Comparison of ENCODE assay signal across 11 mouse cellular contexts in the genomic region with DNA sequence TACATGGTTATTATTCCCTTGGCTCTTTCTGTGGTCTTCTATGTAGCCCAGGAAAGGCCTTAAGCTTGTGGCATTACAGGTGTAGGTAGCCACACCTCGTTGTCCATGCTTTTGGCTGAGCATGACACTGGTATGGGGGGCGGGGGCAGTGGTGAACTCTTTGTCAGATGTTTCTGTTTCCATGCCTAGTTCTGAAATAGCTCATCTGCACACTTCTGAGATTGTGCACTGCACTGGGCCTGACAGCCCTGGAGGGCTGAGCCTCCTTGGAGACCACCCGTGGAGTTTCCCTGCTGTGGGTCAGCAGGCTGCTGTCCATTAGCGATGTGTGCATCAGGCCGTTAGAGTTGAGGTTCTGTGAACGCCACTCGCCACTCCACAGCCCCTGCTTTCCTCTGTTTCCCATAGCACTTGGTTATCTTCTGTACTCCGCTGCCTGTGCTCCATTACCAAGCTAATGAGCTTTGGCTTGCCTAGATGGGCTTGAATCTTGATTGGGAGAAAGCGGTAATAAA. TPM values are rescaled to one million over a fixed set of nuclear protein-coding genes. Genes with fewer than 3 reads are reported as not detected.
DNase-seq lines count a peak whose midpoint lies in the region; ATAC-seq and TF ChIP-seq lines count a peak whose summit lies in the region.
"Had no signal": no experiment of that assay in that cellular context is flagged by ENCODE, and none has a peak within 500 bp of the region (broad histone marks: within the 10 kb centered on the region; RNA-seq: fewer than 3 reads in every experiment).

No protein-coding gene starts in this region.

- H3K27me3 ChIP-seq in heart, embryonic 10.5 days (ENCODE audit: insufficient read depth, poor library complexity, severe bottlenecking), result no peaks in the 10 kb centered on the region; the same call in 1 of the 2 replicates
- peaks cover 2% of the 10 kb centered on the region for H3K27me3 ChIP-seq in CH12.LX (replicated peaks)
- no peaks in the 10 kb centered on the region for H3K27me3 ChIP-seq in forebrain, embryonic 15.5 days
- H3K27me3 ChIP-seq in midbrain, embryonic 11.5 days (ENCODE audit: control insufficient read depth, insufficient read depth, low read length), result no peaks in the 10 kb centered on the region

- intact Hi-C loops in gastrocnemius, adult 2 months (cut with DNase I), result loop anchor here (10.0 kb wide), 2 partner anchors 202 to 842 kb away; a partner anchor contains a TSS
- intact Hi-C loops in left cerebral cortex, postnatal 14 days (cut with DNase I), result no loop called here

- in situ Hi-C loops in CH12.LX (cut with MboI; ENCODE audit: low pct_ligation_motif_present, low pct_unique_long_range_greater_than_20kb, low sequenced_read_pairs), result no loop called here

- no peaks in the 10 kb centered on the region for H3K9me3 ChIP-seq in heart, embryonic 10.5 days
- H3K9me3 ChIP-seq in CH12.LX (replicated peaks; ENCODE audit: low read length), result no peaks in the 10 kb centered on the region
- no peaks in the 10 kb centered on the region for H3K9me3 ChIP-seq in forebrain, embryonic 15.5 days
- H3K9me3 ChIP-seq in midbrain, embryonic 11.5 days (ENCODE audit: control insufficient read depth, low read length), result no peaks in the 10 kb centered on the region

- TF ChIP-seq CTCF in CH12.LX (conservative IDR thresholded peaks at IDR 0.05 in 1 of 2, IDR thresholded peaks at IDR 0.05 in 1 of 2; ENCODE audit: low read depth in 2 of 2, low read length in 2 of 2), result no peak
- TF ChIP-seq CTCF in gastrocnemius, adult 2 months (IDR thresholded peaks at IDR 0.05), result no peak

- TF ChIP-seq EP300 in CH12.LX (IDR thresholded peaks at IDR 0.05; ENCODE audit: low read length), result peak; percentile 52

- no peak overlapping the region for H3K4me2 ChIP-seq in CH12.LX (ENCODE audit: insufficient read depth, low read depth, poor library complexity, severe bottlenecking)
- peak overlapping the region; percentile 23 for H3K4me2 ChIP-seq in forebrain, embryonic 15.5 days (replicated peaks)
- peak overlapping the region; percentile 2; the same call in 1 of the 2 replicates for H3K4me2 ChIP-seq in midbrain, embryonic 11.5 days

- H3K9ac ChIP-seq in CH12.LX (ENCODE audit: insufficient read depth, low read depth), result no peak overlapping the region
- peak overlapping the region; percentile 35 for H3K9ac ChIP-seq in forebrain, embryonic 15.5 days (replicated peaks)
- H3K9ac ChIP-seq in midbrain, embryonic 11.5 days (ENCODE audit: low read length), result no peak overlapping the region

- no peak for DNase-seq in heart, embryonic 10.5 days (ENCODE audit: low spot score)
- DNase-seq in heart, postnatal 4 days, result no peak
- peak; percentile 23 for DNase-seq in CH12.LX (ENCODE audit: extremely low read depth)
- DNase-seq in midbrain, embryonic 11.5 days (ENCODE audit: low spot score, missing footprints), result no peak
- DNase-seq in gastrocnemius, adult 2 months, result no peak
- no peak for DNase-seq in urinary bladder, postnatal 14 days (ENCODE audit: low spot score)
- no peak for DNase-seq in left cerebral cortex, postnatal 14 days (ENCODE audit: low spot score in 2 of 2)
- DNase-seq: cerebellum, postnatal 10 days; kidney, postnatal 10 days had no signal

- dilution Hi-C loops in CH12.LX (cut with MboI; ENCODE audit: extremely low pct_ligation_motif_present, extremely low pct_unique_long_range_greater_than_20kb, low sequenced_read_pairs), result no loop called here

- no peak for ATAC-seq in forebrain, embryonic 15.5 days (replicated peaks)
- ATAC-seq in midbrain, embryonic 11.5 days (ENCODE audit: low FRiP score), result no peak

- TF ChIP-seq POLR2A in CH12.LX (IDR thresholded peaks at IDR 0.05; ENCODE audit: low read depth, low read length), result no peak

- 0 out of 2 replicates have a peak overlapping the region, but pooled peaks have one; percentile 49 for H3K27ac ChIP-seq in heart, embryonic 10.5 days
- no peak overlapping the region for H3K27ac ChIP-seq in CH12.LX (ENCODE audit: insufficient read depth, low read depth)
- peak overlapping the region; percentile 35 for H3K27ac ChIP-seq in forebrain, embryonic 15.5 days (replicated peaks)
- H3K27ac ChIP-seq in midbrain, embryonic 11.5 days (ENCODE audit: low read depth, low read length), result no peak overlapping the region
- H3K27ac ChIP-seq in gastrocnemius, adult 2 months, result no peak overlapping the region

- no peaks in the 10 kb centered on the region for H3K79me2 ChIP-seq in CH12.LX (replicated peaks; ENCODE audit: control insufficient read depth, extremely low read depth, insufficient read depth, poor library complexity, severe bottlenecking)

- H3K4me1 ChIP-seq in heart, embryonic 10.5 days, result peaks cover 38% of the 10 kb centered on the region
- H3K4me1 ChIP-seq in CH12.LX (ENCODE audit: control insufficient read depth in 1 of 2, insufficient read depth in 2 of 2), result peaks cover 0 to 41% of the 10 kb centered on the region in 2 experiments; a peak in 3 of 4 replicates
- H3K4me1 ChIP-seq in forebrain, embryonic 15.5 days, result peaks cover 41% of the 10 kb centered on the region
- peaks cover 19% of the 10 kb centered on the region for H3K4me1 ChIP-seq in midbrain, embryonic 11.5 days (ENCODE audit: control insufficient read depth, insufficient read depth, low read length)

- 52% methylated on average over 9 of the region's 9 CpGs for WGBS in heart, embryonic 10.5 days
- 45% methylated on average over 9 of the region's 9 CpGs for WGBS in forebrain, embryonic 15.5 days
- 58% methylated on average over 9 of the region's 9 CpGs for WGBS in midbrain, embryonic 11.5 days

- TF ChIP-seq RAD21 in CH12.LX (IDR thresholded peaks at IDR 0.05; ENCODE audit: low read depth, low read length), result no peak

- peaks cover 20% of the 10 kb centered on the region for H3K36me3 ChIP-seq in heart, embryonic 10.5 days
- peaks cover 17 to 53% of the 10 kb centered on the region in 2 experiments for H3K36me3 ChIP-seq in CH12.LX (replicated peaks in 1 of 2; ENCODE audit: control insufficient read depth in 1 of 2, insufficient read depth in 1 of 2, low read length in 1 of 2)
- peaks cover 8% of the 10 kb centered on the region for H3K36me3 ChIP-seq in forebrain, embryonic 15.5 days
- no peaks in the 10 kb centered on the region for H3K36me3 ChIP-seq in midbrain, embryonic 11.5 days (ENCODE audit: control insufficient read depth, insufficient read depth, low read length)

- no peak overlapping the region for H3K4me3 ChIP-seq in heart, embryonic 10.5 days
- no peak overlapping the region for H3K4me3 ChIP-seq in CH12.LX (replicated peaks in 1 of 3; ENCODE audit: low read depth in 2 of 3, low read length in 2 of 3, poor library complexity in 1 of 3)
- no peak overlapping the region for H3K4me3 ChIP-seq in forebrain, embryonic 15.5 days
- H3K4me3 ChIP-seq in midbrain, embryonic 11.5 days (ENCODE audit: low read depth, low read length), result no peak overlapping the region
- H3K4me3 ChIP-seq in gastrocnemius, adult 2 months, result no peak overlapping the region

TF ChIP-seq in CH12.LX, 34 proteins besides CTCF, POLR2A, EP300 and RAD21 (continues in another document):
- TF ChIP-seq GABPA (IDR thresholded peaks at IDR 0.05; ENCODE audit: insufficient replicate concordance, low read depth, low read length), result no peak
- TF ChIP-seq IRF4 (IDR thresholded peaks at IDR 0.05; ENCODE audit: low read depth, low read length), result peak; percentile 77
- peak; percentile 47; the same call in 1 of the 2 replicates for TF ChIP-seq ETS1 (conservative IDR thresholded peaks at IDR 0.05; ENCODE audit: low read depth, low read length)
- TF ChIP-seq SMC3 (IDR thresholded peaks at IDR 0.05; ENCODE audit: low read depth, low read length), result no peak

RNA-seq across cellular contexts. Expression of a gene that starts 2.0 kb away (rescaled TPM):
- polyA plus RNA-seq in heart, embryonic 10.5 days (2016; fragmentation: Nextera tagmentation; extraction: Ambion mirVana), result 16.1 and 16.4 TPM in 2 replicates
- total RNA-seq in heart, postnatal 4 days (2021), result 10 to 100 TPM; 12.2 to 13.2 TPM
- 3.7 and 4.0 TPM in 2 replicates for total RNA-seq in CH12.LX (2012; rRNA removed)
- total RNA-seq in CH12.LX (2014; rRNA removed), result 9.0 and 9.4 TPM in 2 replicates
- 5.5 and 6.7 TPM in 2 replicates for polyA plus RNA-seq in CH12.LX (2012; ENCODE audit: insufficient read length, low read depth)
- 52.2 and 52.3 TPM in 2 replicates for polyA plus RNA-seq in forebrain, embryonic 15.5 days (2015; fragmentation: Nextera tagmentation; extraction: Ambion mirVana)
- 22.0 and 22.7 TPM in 2 replicates for polyA plus RNA-seq in midbrain, embryonic 11.5 days (2014; fragmentation: Nextera tagmentation; extraction: Ambion mirVana)
- total RNA-seq in gastrocnemius, adult 2 months (2021), result 10 to 100 TPM; 12.6 to 14.3 TPM
- 10 to 100 TPM; 26.7 to 28.1 TPM for total RNA-seq in left cerebral cortex, postnatal 14 days (2021)

RNA-seq across cellular contexts. Expression of a gene that starts 4.5 kb away (rescaled TPM):
- 3.8 and 4.2 TPM in 2 replicates for polyA plus RNA-seq in heart, embryonic 10.5 days (2016; fragmentation: Nextera tagmentation; extraction: Ambion mirVana)
- 1 to 10 TPM; 2.9 to 3.8 TPM for total RNA-seq in heart, postnatal 4 days (2021)
- total RNA-seq in CH12.LX (2012; rRNA removed) (0.34 and 0.59 TPM in 2 replicates), CH12.LX (2014; rRNA removed) (0.03 and 0.07 TPM in 2 replicates)
- polyA plus RNA-seq in CH12.LX (2012; ENCODE audit: insufficient read length, low read depth), result 0.29 and 0.30 TPM in 2 replicates
- 27.4 and 30.6 TPM in 2 replicates for polyA plus RNA-seq in forebrain, embryonic 15.5 days (2015; fragmentation: Nextera tagmentation; extraction: Ambion mirVana)
- polyA plus RNA-seq in midbrain, embryonic 11.5 days (2014; fragmentation: Nextera tagmentation; extraction: Ambion mirVana), result 11.3 and 11.5 TPM in 2 replicates
- 1 to 10 TPM; 5.1 to 6.0 TPM for total RNA-seq in gastrocnemius, adult 2 months (2021)
- 10 to 100 TPM; 37.2 to 37.9 TPM for total RNA-seq in left cerebral cortex, postnatal 14 days (2021)

RNA-seq across cellular contexts. Expression of a gene that starts 9.8 kb away (rescaled TPM):
- polyA plus RNA-seq in heart, embryonic 10.5 days (2016; fragmentation: Nextera tagmentation; extraction: Ambion mirVana), result 15.6 and 18.9 TPM in 2 replicates
- total RNA-seq in heart, postnatal 4 days (2021), result 1 to 10 TPM; 3.3 to 5.6 TPM
- total RNA-seq in CH12.LX (2012; rRNA removed) (23.4 and 28.5 TPM in 2 replicates), CH12.LX (2014; rRNA removed) (16.2 and 18.3 TPM in 2 replicates)
- polyA plus RNA-seq in CH12.LX (2012; ENCODE audit: insufficient read length, low read depth), result 59.1 and 64.8 TPM in 2 replicates
- polyA plus RNA-seq in forebrain, embryonic 15.5 days (2015; fragmentation: Nextera tagmentation; extraction: Ambion mirVana), result 11.4 and 13.0 TPM in 2 replicates
- 9.5 and 10.1 TPM in 2 replicates for polyA plus RNA-seq in midbrain, embryonic 11.5 days (2014; fragmentation: Nextera tagmentation; extraction: Ambion mirVana)
- 1 to 10 TPM; 5.3 to 6.0 TPM for total RNA-seq in gastrocnemius, adult 2 months (2021)
- 10 to 100 TPM; 10.4 to 12.3 TPM for total RNA-seq in left cerebral cortex, postnatal 14 days (2021)

RNA-seq across cellular contexts. Expression of a gene that starts 20.1 kb away (rescaled TPM):
- polyA plus RNA-seq in heart, embryonic 10.5 days (2016; fragmentation: Nextera tagmentation; extraction: Ambion mirVana), result 0.06 and 0.18 TPM in 2 replicates
- under 1 TPM; 0.10 to 0.16 TPM for total RNA-seq in heart, postnatal 4 days (2021)
- not detected in 2 replicates for total RNA-seq in CH12.LX (2012; rRNA removed)
- not detected in 2 replicates for total RNA-seq in CH12.LX (2014; rRNA removed)
- not detected in 2 replicates for polyA plus RNA-seq in CH12.LX (2012; ENCODE audit: insufficient read length, low read depth)
- polyA plus RNA-seq in forebrain, embryonic 15.5 days (2015; fragmentation: Nextera tagmentation; extraction: Ambion mirVana), result 37.4 and 38.3 TPM in 2 replicates
- 2.2 and 2.8 TPM in 2 replicates for polyA plus RNA-seq in midbrain, embryonic 11.5 days (2014; fragmentation: Nextera tagmentation; extraction: Ambion mirVana)
- total RNA-seq in gastrocnemius, adult 2 months (2021), result under 1 TPM in 1 of 2 experiments, not detected in 1; 0.08 TPM
- 100 to 1,000 TPM; 366 to 372 TPM for total RNA-seq in left cerebral cortex, postnatal 14 days (2021)
- polyA plus RNA-seq: liver, embryonic 16.5 days had no signal

Comparison
In these comparisons a context has a peak if more than half of its experiments do, and no peak if none do; other contexts are left out.
1. H3K27ac ChIP-seq: peak in heart, embryonic 10.5 days (single experiment) and forebrain, embryonic 15.5 days (single experiment); none in CH12.LX (single experiment), midbrain, embryonic 11.5 days (single experiment) and gastrocnemius, adult 2 months (single experiment).
2. RNA of a gene that starts 4.5 kb away (total RNA-seq): 37.2 to 37.9 TPM in left cerebral cortex, postnatal 14 days; 5.1 to 6.0 TPM in gastrocnemius, adult 2 months, 2.9 to 3.8 TPM in heart, postnatal 4 days and 0.03 to 0.59 TPM in CH12.LX; every median in the first group is over 4 times any median in the second.